28 mouse cellular contexts compared by ENCODE assay signal in genomic region chr17:83339368-83340085, GRCm38 (mm10). TPM values are rescaled to one million over a fixed set of nuclear protein-coding genes. Genes with fewer than 3 reads are reported as not detected.
DNase-seq lines count a peak whose midpoint lies in the region; ATAC-seq lines count a peak whose summit lies in the region.
"Had no signal": no experiment of that assay in that cellular context is flagged by ENCODE, and none has a peak within 500 bp of the region (broad histone marks: within the 10 kb centered on the region; RNA-seq: fewer than 3 reads in every experiment).

No protein-coding gene starts in this region.

- DNase-seq in spleen, adult 18-20 months, result peak; percentile 35 to 40
- no peak for DNase-seq in spleen, adult 12 weeks (ENCODE audit: low spot score)
- DNase-seq in R1 (ENCODE audit: low read depth, low spot score), result peak; percentile 44
- DNase-seq in splenic B cell, adult 2 months (ENCODE audit: low read depth, low spot score), result peak; percentile 80
- DNase-seq in kidney, adult 18-20 months, result no peak
- no peak for DNase-seq in cerebellum, postnatal 25 days
- no peak for DNase-seq in thymus, postnatal 4 days
- DNase-seq: adrenal gland, postnatal 25 days; cerebellum, adult 11-12 months; cerebellum, postnatal 36 days; gastrocnemius, postnatal 10 days; heart, adult 11 months; kidney, adult 9 months; kidney, postnatal 4 days; layer of hippocampus, adult 9-11 months; left cerebral cortex, postnatal 4 days; liver; liver, postnatal 0 days; midbrain, embryonic 14.5 days; right cerebral cortex, postnatal 25 days had no signal

- WGBS in intestine, embryonic 16.5 days, result 67% methylated on average over 13 of the region's 13 CpGs

- H3K36me3 ChIP-seq in intestine, embryonic 16.5 days (ENCODE audit: control insufficient read depth, insufficient read depth, low read length), result no peaks in the 10 kb centered on the region
- H3K36me3 ChIP-seq in splenic B cell, adult 2 months (ENCODE audit: control insufficient read depth, insufficient read depth, low read length, poor library complexity, severe bottlenecking), result no peaks in the 10 kb centered on the region
- H3K36me3 ChIP-seq: heart, embryonic 13.5 days; hindbrain, embryonic 15.5 days; neural tube, embryonic 15.5 days had no signal

- H3K4me3 ChIP-seq in intestine, embryonic 16.5 days (ENCODE audit: low read length), result no peak overlapping the region
- H3K4me3 ChIP-seq: erythroblast, embryonic 14.5 days; heart, embryonic 13.5 days; hindbrain, embryonic 15.5 days; left cerebral cortex, adult 2 months; myocyte; neural tube, embryonic 15.5 days had no signal

- H3K9ac ChIP-seq in intestine, embryonic 16.5 days (ENCODE audit: low read depth, low read length), result no peak overlapping the region
- H3K9ac ChIP-seq: heart, embryonic 13.5 days; hindbrain, embryonic 15.5 days; liver, postnatal 0 days; neural tube, embryonic 15.5 days had no signal

- ATAC-seq in intestine, embryonic 16.5 days, result 0 out of 2 replicates have a peak, but pooled peaks have one; percentile 27
- ATAC-seq: forebrain, embryonic 14.5 days; liver, postnatal 0 days had no signal

- H3K4me1 ChIP-seq in intestine, embryonic 16.5 days (ENCODE audit: control insufficient read depth, insufficient read depth, low read length), result 0 out of 2 replicates have a peak, but pooled peaks cover 2% of the 10 kb centered on the region
- H3K4me1 ChIP-seq: hindbrain, embryonic 15.5 days; neural tube, embryonic 15.5 days had no signal

- no peak overlapping the region for H3K4me2 ChIP-seq in intestine, embryonic 16.5 days (ENCODE audit: low read depth, low read length)
- H3K4me2 ChIP-seq: heart, embryonic 13.5 days; hindbrain, embryonic 15.5 days; neural tube, embryonic 15.5 days had no signal

- no peaks in the 10 kb centered on the region for H3K27me3 ChIP-seq in intestine, embryonic 16.5 days (replicated peaks; ENCODE audit: control insufficient read depth, insufficient read depth, low read length)
- no peaks in the 10 kb centered on the region for H3K27me3 ChIP-seq in splenic B cell, adult 2 months (ENCODE audit: control insufficient read depth, insufficient read depth, low read length, poor library complexity, severe bottlenecking)
- H3K27me3 ChIP-seq: heart, embryonic 13.5 days; hindbrain, embryonic 15.5 days; neural tube, embryonic 15.5 days had no signal

- H3K27ac ChIP-seq in intestine, embryonic 16.5 days (ENCODE audit: low read length), result no peak overlapping the region
- H3K27ac ChIP-seq: heart, embryonic 13.5 days; hindbrain, embryonic 15.5 days; left cerebral cortex, adult 2 months; neural tube, embryonic 15.5 days had no signal

- H3K9me3 ChIP-seq in intestine, embryonic 16.5 days (ENCODE audit: control insufficient read depth, low read length), result no peaks in the 10 kb centered on the region
- H3K9me3 ChIP-seq: heart, embryonic 13.5 days; hindbrain, embryonic 15.5 days; neural tube, embryonic 15.5 days had no signal

RNA-seq across cellular contexts. Expression of gene Eml4, which starts 11.2 kb away (rescaled TPM):
- 26.3 and 28.8 TPM in 2 replicates for polyA plus RNA-seq in intestine, embryonic 16.5 days (2015; fragmentation: Nextera tagmentation; extraction: Ambion mirVana)

Comparison
In these comparisons a context has a peak if more than half of its experiments do, and no peak if none do; other contexts are left out.
1. DNase-seq: peak in spleen, adult 18-20 months (2 of 2), R1 (single experiment) and splenic B cell, adult 2 months (single experiment); none in spleen, adult 12 weeks (single experiment), kidney, adult 18-20 months (single experiment), cerebellum, postnatal 25 days (0 of 2) and thymus, postnatal 4 days (single experiment).